Mouse (Mus musculus) left cerebral cortex, postnatal 4 days (tissue): ENCODE data around the gene Hps1. TPM values are rescaled to one million over a fixed set of nuclear protein-coding genes. Genes with fewer than 3 reads are reported as not detected.
A peak's percentile ranks its signal among the peaks of the same experiment; 100 is the strongest.

Experiments
- DNase-seq: peaks from one replicate; pipeline ENCODE4 v3.0.0-alpha.2; 2022
- intact Hi-C: fragments of 180-260 bp; cut with DNase I; formaldehyde crosslinking; loops from one replicate; pipeline ENCODE4 v1.15.1; 2025
- total RNA-seq, 2 experiments: library from RNA; stranded (reverse); gene quantifications; 2 replicates each; pipeline ENCODE4 v1.2.3; 2021

Gene Hps1
- total RNA-seq, 2 experiments from 2014 or later, result 14.0 to 15.9 TPM

GRCm38 (mm10) chr19:42756671-42757070 lies 23.1 kb downstream of the Hps1 start:
- intact Hi-C loops, result no loop called here

GRCm38 (mm10) chr19:42755148-42755870 lies 24.5 kb downstream of the Hps1 start:
- intact Hi-C loops, result no loop called here
- DNase-seq, result peak; percentile 61

More at GRCm38 (mm10) chr19:42756671-42757070, 23.1 kb downstream of the Hps1 start:
- no peak for DNase-seq

DNA sequence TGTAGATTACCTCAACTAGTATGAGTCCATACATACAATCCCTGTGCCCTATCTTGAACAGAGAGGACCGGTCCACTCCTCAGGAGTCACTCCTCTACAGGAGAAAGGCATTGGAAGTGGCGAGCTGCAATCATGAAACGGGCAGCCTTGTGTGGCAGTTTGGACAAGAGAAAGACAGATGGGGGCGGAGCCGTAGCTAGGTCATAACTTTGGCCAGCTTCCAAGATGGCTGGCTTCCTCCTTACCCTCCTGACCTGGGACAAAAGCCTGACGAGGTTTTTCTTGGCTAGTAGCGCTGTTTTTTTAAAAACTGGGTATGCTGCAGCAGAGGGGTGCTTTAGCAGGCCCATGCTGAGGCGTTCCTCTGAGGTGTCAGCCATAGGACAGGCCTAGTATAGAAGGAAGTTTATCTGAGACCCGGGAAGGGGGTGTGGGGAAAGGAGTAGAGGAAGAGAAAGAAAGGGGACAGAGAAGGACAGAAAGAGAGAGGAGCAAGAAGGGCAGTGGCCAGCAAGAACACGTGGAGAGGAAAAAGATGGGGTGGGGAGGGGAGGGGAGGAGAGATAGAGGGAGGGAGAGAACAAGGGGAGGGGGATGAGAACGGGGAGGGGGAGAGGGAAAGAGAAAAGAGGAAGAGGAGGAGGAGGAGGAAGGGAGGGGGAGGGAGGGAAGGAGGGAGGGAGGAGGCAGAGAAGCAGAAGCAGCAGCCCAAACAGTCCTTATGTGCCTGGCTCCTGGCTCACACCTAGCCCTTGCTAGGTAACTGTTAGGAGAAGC lies 26.4 kb downstream of the Hps1 start:
- DNase-seq, result peak; percentile 56
- intact Hi-C loops, result no loop called here

DNA sequence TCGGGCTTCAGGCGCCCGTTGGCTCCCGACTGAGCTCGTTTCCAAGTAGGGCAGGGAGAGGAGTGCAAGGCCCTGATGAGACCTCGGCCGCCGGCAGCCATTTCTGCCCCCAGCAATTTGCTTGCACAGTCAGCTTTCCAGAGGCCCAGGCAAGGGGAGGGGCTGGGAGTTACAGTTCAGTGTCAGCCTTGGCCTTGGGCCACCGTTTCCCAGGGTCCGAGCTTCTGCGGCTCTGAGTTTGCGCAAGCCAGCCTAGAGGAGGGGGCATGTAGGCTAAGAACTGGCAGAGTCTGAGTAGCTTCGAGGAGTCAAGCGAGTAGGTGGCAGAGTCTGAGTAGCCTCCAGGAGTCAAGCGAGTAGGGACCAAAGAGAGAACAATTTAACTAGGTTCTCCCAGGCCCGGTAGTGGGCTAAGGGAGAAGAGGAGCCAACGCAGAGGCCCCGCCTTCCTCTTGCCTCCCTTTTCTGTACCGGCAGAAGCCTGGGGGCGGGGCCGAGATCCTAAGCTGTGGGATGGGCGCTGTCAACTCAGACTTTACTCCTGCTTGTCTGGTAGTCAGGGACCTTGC lies 27.3 kb downstream of the Hps1 start, which contains the start of gene Pyroxd2:
TSS of gene Pyroxd2 (minus strand) at position 413 of the 569 bp plus-strand sequence.
- intact Hi-C loops, result no loop called here
- DNase-seq, result peak; percentile 93

GRCm38 (mm10) chr19:42750196-42750595 lies 29.6 kb downstream of the Hps1 start:
- intact Hi-C loops, result no loop called here

GRCm38 (mm10) chr19:42746702-42747101 lies 33.1 kb downstream of the Hps1 start:
- no peak for DNase-seq
- intact Hi-C loops, result no loop called here

More at GRCm38 (mm10) chr19:42750196-42750595, 29.6 kb downstream of the Hps1 start:
- no peak for DNase-seq

DNA sequence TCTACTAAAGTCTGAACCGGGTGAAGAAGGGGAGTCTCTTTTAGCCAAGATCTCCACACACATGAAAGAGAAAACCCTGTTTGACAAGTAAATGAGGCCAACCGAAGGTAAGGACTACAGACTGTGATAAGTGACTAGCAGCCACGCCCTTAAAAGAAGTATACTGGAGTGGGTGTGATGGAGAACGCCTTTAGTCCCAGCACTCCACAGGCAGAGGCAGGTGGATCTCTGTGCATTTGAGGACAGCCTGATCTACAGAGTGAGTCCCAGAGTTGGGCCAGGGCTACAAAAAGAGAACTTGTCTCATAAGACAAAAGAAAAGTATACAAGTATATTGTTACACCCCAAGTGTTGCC lies 33.9 kb downstream of the Hps1 start:
- DNase-seq, result no peak
- intact Hi-C loops, result no loop called here

GRCm38 (mm10) chr19:42745084-42745868 lies 34.5 kb downstream of the Hps1 start:
- intact Hi-C loops, result no loop called here
- DNase-seq, result no peak

GRCm38 (mm10) chr19:42744162-42744586 lies 35.6 kb downstream of the Hps1 start:
- peak; percentile 66 for DNase-seq
- intact Hi-C loops, result loop anchor here (5.0 kb wide), 1 partner anchor 152 kb away; no protein-coding TSS in a partner anchor

- intact Hi-C loops, result loop anchor here (5.0 kb wide), 1 partner anchor 151 kb away; no protein-coding TSS in a partner anchor
- no peak for DNase-seq
Measured at GRCm38 (mm10) chr19:42743261-42743660, 36.5 kb downstream of the Hps1 start.

GRCm38 (mm10) chr19:42741884-42742283 lies 37.9 kb downstream of the Hps1 start:
- DNase-seq, result no peak
- intact Hi-C loops, result loop anchor here (5.0 kb wide), 1 partner anchor 150 kb away; no protein-coding TSS in a partner anchor

DNA sequence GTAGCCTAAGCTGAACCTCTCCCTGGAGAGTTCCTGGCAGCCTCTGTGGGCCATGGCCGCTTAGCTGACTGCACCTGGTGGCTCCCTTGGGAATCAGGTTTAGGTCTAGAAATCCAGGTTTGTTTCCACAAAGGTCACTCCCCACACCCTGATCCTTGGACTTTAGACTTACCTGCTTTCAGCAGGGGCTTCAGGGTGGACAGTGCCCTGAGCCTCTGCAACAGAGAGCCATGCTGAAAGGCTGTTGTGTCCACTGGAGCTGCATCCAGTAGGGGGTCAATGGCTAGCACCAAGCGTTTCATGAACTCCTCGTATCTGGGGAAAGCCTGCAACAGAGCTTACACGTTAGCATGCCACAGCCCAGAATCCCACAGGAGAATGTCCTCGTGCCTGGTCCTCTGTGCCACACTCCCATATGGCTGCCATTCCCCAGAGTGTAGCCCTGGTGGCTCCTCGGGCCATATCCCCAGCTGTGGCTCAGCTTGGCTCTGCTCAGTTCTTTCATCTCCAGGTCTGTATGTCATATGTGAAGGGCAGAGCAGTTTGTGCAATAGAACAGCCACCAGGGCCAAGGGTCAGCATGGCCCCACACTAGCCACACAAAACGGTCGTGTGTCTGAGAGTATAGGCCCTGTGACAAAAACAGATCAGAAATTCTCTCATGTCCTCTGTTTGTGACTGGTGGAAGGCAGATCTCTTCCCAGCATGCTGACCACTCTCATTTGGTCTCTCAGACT lies 39.4 kb downstream of the Hps1 start:
- DNase-seq, result no peak
- intact Hi-C loops, result loop anchor here (5.0 kb wide), 1 partner anchor 148 kb away; no protein-coding TSS in a partner anchor

DNA sequence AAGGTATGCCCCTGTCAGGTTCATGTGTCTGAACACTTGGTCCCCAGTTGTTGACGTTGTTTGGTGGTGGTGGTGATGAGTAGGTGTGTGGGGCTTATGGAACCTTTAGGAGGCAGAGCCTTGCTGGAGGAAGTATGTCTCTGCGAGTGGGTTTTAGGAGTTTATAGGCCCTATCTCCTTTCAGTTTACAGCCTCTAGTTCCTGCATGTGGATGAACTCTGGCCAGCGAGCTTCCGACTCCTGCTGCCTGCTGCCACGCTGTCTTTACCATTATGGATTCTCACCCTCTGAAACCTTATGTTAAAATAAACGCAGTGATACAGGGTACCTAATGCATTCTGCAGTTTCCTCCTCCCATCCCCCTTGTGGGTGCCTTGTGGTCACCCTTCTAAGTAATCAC lies 40.0 kb downstream of the Hps1 start:
- DNase-seq, result no peak
- intact Hi-C loops, result loop anchor here (5.0 kb wide), 1 partner anchor 147 kb away; no protein-coding TSS in a partner anchor

GRCm38 (mm10) chr19:42737753-42738152 lies 42.0 kb downstream of the Hps1 start:
- intact Hi-C loops, result no loop called here
- DNase-seq, result no peak

DNA sequence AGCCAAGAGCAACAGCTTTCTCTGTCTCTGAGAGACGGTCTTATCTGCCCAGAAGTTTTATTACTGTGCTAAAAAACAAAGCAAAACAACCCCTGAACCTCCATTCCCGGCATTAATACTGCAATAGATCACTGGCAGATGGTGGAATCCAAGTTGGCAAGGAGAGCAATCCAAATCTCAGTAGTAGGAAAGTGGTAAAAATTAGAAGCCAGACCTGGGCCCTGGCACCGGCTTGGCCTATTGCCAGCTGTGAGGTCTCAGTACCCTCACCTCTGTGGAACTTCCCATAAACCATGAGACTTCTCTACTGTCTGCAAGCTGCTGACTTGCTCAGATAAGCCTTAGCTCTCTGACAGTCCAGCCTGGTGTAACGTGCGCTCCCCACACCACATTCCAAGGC lies 44.8 kb downstream of the Hps1 start:
- DNase-seq, result no peak
- intact Hi-C loops, result no loop called here

- no peak for DNase-seq
- intact Hi-C loops, result no loop called here
Measured at GRCm38 (mm10) chr19:42727424-42727823, 52.4 kb downstream of the Hps1 start.

DNA sequence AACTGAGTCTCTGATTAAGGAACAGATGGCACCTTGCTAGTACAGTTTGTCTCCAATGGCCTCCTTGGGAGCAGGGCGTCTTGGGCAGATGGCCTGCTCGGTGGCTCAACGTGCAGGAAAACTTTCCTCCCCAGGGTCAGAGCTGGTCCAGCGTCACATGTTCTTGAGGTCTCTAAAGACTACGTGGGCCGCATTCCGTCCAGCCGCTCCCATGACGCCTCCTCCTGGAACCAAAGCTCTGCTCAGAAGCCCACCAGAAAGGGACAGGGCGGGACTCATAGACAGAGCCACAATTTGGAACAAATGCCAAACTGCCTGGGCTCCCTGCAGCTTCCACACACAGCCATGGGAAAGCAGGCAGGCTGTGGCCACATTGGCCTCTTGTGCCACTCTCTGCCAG lies 53.0 kb downstream of the Hps1 start:
- peak; percentile 62 for DNase-seq

GRCm38 (mm10) chr19:42725973-42726350 lies 53.8 kb downstream of the Hps1 start:
- intact Hi-C loops, result no loop called here
- no peak for DNase-seq

More for the DNA sequence above, 53.0 kb downstream of the Hps1 start:
- intact Hi-C loops, result no loop called here

- intact Hi-C loops, result no loop called here
- DNase-seq, result no peak
Measured at GRCm38 (mm10) chr19:42725056-42725972, 54.5 kb downstream of the Hps1 start.
